Mouse (Mus musculus) frontal cortex, adult (tissue): ENCODE measurements around the gene Nav2.
A peak's percentile ranks its signal among the peaks of the same experiment; 100 is the strongest.

Experiments
- ATAC-seq: cut with Nextera tagmentation; 2 replicates; pipeline ENCODE4 v1.9.2; 2017; ENCODE audit warnings: mild to moderate bottlenecking, moderate library complexity, mixed read lengths; ENCODE audit not compliant: low TSS enrichment

Nav2 gene

GRCm38 (mm10) chr7:48908521-48909341, at the start of gene Nav2:
Gene Nav2, plus strand, starts transcription at chr7:48908716.
- no peak for ATAC-seq

GRCm38 (mm10) chr7:48859362-48859761, 49.2 kb upstream of the Nav2 start:
- no peak for ATAC-seq

- no peak for ATAC-seq
Observed at GRCm38 (mm10) chr7:48860948-48861347, 47.6 kb upstream of the Nav2 start.

GRCm38 (mm10) chr7:48861796-48862195, 46.7 kb upstream of the Nav2 start:
- ATAC-seq: no peak

- ATAC-seq: no peak
Observed at GRCm38 (mm10) chr7:48864199-48864598, 44.3 kb upstream of the Nav2 start.

- ATAC-seq: no peak
Observed at GRCm38 (mm10) chr7:48864671-48865458, 43.7 kb upstream of the Nav2 start.

- ATAC-seq: no peak
Observed at GRCm38 (mm10) chr7:48867576-48867975, 40.9 kb upstream of the Nav2 start.

- no peak for ATAC-seq
Observed at GRCm38 (mm10) chr7:48870144-48870543, 38.4 kb upstream of the Nav2 start.

GRCm38 (mm10) chr7:48870579-48871180, 37.8 kb upstream of the Nav2 start:
- ATAC-seq: no peak

GRCm38 (mm10) chr7:48871292-48871691, 37.2 kb upstream of the Nav2 start:
- no peak for ATAC-seq

- no peak for ATAC-seq
Observed at GRCm38 (mm10) chr7:48875096-48875495, 33.4 kb upstream of the Nav2 start.

- peak; percentile 64; the same call in 1 of the 2 replicates for ATAC-seq
Observed at GRCm38 (mm10) chr7:48876526-48876925, 32.0 kb upstream of the Nav2 start.

- ATAC-seq: no peak
Observed at GRCm38 (mm10) chr7:48877786-48878390, 30.6 kb upstream of the Nav2 start.

- no peak for ATAC-seq
Observed at GRCm38 (mm10) chr7:48879574-48879973, 28.9 kb upstream of the Nav2 start.

- peak; percentile 99 for ATAC-seq
Observed at GRCm38 (mm10) chr7:48880591-48881481, 27.7 kb upstream of the Nav2 start.

- ATAC-seq: no peak
Observed at GRCm38 (mm10) chr7:48881486-48881885, 27.0 kb upstream of the Nav2 start, which contains the start of gene E2f8. Gene E2f8, minus strand, starts transcription at chr7:48881596.

GRCm38 (mm10) chr7:48881971-48882609, 26.4 kb upstream of the Nav2 start:
- ATAC-seq: no peak

- no peak for ATAC-seq
Observed at GRCm38 (mm10) chr7:48883525-48884265, 24.8 kb upstream of the Nav2 start.

GRCm38 (mm10) chr7:48884266-48884611, 24.3 kb upstream of the Nav2 start:
- ATAC-seq: no peak

- no peak for ATAC-seq
Observed at GRCm38 (mm10) chr7:48887973-48888372, 20.5 kb upstream of the Nav2 start.
